Mouse (Mus musculus): ENCODE measurements around the gene Flot1.
"Not testable (repeated sequence)": the region's sequence is repeated elsewhere in the genome, so short reads cannot be mapped to it uniquely, and the experiment has no call there.

Flot1 gene

DNA sequence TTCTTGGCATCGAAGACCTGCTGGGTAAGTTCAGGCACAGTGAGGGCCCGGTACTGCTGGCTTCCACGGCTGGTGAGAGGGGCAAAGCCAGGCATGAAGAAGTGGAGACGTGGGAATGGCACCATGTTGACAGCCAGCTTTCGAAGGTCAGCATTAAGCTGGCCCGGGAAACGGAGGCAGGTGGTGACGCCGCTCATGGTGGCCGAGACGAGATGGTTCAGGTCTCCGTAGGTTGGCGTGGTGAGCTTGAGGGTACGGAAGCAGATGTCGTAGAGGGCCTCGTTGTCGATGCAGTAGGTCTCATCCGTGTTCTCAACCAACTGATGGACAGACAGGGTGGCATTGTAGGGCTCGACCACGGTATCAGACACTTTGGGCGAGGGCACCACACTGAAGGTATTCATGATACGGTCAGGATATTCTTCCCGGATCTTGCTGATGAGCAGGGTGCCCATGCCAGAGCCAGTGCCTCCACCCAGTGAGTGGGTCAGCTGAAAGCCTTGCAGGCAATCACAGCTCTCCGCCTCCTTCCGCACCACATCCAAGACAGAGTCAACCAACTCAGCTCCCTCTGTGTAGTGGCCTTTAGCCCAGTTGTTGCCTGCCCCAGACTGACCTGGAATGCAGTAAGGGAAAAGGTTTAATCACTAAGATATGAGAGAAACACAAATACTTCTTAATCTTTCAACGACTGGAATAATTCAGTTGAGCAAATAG is 12.6 kb downstream of the Flot1 start:
- no peak for DNase-seq (ENCODE audit: low read depth, low spot score)

DNA sequence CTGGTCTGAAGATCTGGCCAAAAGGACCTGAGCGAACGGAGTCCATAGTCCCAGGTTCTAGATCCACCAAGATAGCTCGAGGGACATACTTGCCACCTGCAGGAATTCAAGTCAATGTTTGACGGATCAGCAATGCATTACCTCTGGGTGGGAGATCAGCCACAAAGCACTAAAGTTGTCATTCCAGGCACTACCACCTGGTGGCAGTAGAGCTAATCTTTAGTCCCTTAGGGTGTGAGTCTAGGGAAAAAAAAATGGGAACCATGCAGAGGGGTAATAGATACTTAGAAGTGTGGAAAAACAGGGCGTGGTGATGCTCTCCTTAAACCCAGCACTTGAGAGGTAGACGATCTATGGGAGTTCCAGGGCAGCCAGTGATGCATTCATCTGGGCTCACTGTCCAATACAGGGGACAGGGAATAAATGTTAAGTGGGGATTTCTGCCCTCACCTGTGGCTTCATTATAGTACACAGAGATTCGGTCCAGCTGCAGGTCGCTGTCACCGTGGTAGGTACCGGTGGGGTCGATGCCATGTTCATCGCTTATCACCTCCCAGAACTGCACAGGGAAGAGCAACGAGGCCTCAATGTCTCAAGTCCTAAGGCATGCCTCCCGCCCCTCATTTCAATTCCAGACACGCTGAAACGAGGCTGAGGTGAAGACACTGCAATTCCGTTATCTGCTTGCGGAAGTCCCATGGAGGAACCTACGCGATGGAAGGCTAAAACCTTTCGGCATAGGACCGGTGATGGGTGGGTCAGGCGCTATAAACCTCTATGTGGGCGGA is 13.3 kb downstream of the Flot1 start:
- peak; percentile 83 for DNase-seq (ENCODE audit: low read depth, low spot score)

DNA sequence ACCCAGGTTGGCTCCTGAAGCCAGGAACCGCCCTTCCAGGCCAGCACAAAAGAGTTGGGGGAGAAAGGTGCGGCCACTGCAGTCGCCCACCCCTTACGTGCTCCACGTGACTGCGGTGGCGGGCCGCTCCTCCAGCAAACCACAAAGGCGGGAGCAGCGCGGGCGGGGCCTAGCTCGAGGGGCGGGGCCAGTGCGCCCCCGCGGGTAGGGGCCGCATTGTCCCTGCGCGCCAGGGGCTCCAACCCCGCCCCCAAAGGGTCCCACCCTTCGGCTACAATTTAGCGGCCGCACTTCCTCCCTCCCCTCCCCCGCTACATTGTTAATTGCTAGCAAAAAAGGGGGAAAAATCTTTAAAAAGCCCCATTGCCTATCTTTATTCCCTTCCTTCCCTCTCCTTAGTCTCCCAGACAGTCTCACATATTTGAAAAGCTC is 14.0 kb downstream of the Flot1 start:
- DNase-seq (ENCODE audit: low read depth, low spot score), result no peak

DNA sequence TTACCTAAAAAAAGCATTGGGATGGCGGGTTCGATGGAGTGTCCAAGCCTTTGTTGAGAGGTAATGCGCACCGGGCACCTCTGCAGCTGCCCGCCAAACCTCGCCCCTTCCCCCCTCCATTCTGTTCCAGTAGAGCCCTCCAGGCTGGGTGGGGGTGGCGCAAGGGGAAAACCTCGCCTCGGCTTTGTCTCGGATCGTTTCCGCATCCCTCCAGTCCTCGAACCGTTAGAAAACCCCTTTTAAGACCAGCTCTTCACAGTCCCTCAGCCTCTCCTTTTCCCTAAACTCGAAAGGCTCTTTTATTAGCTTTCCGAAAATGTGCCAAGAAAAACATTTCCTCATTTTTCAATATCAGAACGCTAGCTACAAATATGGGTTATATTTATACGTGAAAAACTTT is 14.5 kb downstream of the Flot1 start:
- DNase-seq (ENCODE audit: low read depth, low spot score), result no peak

DNA sequence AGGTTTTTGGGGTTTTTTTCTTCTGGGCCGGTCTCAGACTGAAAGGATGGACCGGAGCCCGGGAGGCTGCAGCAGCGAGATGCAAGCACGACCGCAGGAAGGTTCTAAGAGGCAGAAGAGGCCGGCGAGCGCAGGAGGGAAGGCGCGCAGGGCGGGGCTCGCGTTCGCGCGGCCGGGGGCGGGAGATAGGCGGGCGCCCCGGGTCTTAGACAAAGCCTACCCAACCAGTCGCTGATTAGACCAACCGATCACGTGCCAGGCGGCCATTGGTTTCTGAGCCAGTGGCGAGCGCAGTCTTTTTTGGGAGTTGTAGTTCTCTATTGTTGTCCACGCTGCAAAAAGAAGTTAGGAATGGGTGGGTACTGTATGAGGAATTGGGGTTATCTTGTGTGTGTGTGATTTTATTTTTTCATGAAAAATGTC is 15.1 kb downstream of the Flot1 start, which contains the start of gene Tubb5:
Tubb5 (minus strand) TSS at position 185 of the 423 bp plus-strand sequence.
- DNase-seq (ENCODE audit: low read depth, low spot score), result peak; percentile 89

DNA sequence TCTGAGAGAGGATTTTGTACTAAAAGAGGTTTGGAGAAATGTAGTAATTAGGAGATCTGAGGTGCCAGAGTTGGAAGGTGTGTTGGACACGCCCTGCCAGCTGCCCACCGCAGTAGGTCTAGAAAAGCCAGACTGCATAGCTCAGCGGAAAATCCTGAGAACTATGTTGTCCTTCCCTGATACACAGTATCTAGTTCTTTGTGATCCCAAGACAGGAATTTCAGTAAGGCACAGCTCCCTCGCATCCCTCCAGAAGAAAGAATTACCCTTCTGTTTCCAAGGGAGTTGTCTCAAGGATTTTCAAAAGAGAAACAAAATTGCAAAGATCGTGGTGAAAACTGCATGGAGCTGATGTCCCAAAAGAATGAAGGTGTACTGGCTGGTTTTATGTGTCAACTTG is 15.5 kb downstream of the Flot1 start:
- no peak for DNase-seq (ENCODE audit: low read depth, low spot score)

DNA sequence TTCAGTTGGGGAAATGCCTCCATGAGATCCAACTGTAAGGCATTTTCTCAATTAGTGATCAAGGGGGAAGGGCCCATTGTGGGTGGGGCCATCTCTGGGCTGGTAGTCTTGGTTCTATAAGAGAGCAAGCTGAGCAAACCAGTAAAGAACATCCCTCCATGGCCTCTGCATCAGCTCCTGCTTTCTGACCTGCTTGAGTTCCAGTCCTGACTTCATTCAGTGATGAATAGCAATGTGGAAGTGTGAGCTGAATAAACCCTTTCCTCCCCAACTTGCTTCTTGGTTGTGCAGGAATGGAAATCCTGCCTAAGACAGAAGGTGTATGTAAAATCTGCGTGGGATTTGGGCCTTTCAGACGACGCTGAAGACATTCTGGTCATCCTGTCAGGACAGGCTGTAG is 16.0 kb downstream of the Flot1 start:
- DNase-seq (ENCODE audit: low read depth, low spot score), result not testable (repeated sequence)

DNA sequence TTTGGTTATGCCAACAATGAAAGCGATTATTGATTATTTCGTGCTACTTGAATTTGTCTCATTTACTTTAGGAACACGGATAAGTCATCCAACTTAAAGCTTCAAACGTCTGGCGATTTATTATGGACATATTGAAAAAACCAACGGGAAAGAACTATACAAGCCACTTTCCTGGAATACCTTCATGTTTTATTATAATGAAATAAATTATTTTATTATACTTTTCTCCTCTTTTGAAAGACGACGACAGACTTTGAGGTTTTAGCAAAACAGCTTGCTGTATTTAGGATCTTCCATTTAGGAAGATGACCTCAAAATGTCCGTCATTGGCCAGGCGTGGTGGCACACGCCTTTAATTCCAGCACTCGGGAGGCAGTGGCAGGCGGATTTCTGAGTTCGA is 17.5 kb downstream of the Flot1 start:
- no peak for DNase-seq (ENCODE audit: low read depth, low spot score)

DNA sequence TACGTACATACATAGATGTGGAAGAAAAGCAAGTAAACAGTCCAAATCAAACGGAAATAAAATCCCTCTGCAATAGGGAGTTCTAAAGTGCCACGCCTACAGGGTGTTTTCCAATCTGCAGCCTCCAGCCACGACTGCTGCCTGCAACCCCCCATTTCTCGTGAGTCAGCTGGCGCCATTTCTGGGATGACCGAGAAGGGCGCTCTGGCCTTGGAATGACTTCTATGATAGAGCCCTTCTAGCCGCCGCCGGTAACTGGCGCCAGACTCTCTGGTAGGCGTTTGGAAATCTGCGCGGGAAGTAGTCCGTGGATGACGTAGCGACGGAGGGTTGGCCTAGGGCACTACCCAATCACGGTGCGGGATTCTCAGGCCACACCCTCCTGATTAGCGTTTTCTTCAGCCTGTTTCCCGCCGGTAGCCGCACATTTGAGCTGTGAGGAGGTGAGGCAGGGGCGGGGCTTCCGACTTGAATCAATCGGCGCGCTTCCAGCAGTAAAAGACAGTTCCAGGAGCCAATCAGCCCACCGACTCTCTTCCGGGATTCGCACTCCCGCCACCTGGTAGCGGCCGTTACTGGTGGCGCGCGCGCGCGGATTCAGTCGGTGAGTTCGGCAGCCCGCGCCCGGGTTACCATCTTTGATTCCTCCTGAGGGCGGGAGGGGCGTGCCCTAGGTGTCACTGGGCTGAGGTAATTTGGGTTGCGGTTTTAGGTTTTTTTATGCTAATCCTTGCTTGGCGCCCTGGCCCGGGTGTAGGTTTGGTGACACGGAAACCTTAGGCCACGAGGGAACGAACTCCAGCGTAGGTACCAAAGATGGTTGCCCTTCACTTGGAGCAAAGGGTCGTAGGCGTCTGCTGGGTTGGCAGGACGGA is 18.3 kb downstream of the Flot1 start, which contains the start of gene Mdc1:
Mdc1 (plus strand) TSS at position 440 of the 875 bp plus-strand sequence.
- DNase-seq (ENCODE audit: low read depth, low spot score), result peak; percentile 100

DNA sequence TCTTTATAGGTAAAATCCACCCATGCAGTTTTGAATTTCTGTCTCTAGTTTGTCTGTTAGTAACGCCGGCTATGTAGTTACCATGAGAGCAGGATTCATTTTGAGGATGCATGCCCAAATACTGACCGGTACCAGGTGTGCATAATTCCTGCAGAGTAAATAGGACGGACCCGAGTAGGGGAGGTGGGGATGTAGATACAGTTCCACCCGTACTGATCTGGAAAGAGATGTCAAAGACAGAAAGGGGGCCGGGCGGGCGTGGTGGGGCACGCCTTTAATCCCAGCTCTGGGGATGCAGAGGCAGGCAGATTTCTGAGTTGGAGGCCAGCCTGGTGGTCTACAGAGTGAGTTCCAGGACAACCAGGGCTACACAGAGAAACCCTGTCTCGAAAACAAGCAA is 19.0 kb downstream of the Flot1 start:
- no peak for DNase-seq (ENCODE audit: low read depth, low spot score)

DNA sequence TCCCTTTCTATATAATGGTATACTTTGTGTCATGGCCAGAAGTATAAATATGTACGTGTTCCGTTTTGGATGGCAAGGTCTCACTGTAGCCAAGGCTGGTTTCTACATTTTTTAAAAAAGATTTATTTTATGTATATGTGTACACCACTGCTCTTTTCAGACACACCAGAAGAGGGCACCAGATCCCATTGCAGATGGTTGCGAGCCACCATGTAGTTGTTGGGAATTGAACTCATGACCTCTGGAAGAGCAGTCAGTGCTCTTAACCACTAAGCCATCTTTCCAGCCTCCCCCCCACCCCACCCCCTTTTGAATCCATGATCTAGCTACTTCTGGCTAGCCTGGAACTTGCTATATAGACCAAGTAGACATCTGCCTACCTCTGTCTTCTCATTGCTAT is 20.5 kb downstream of the Flot1 start:
- DNase-seq (ENCODE audit: low read depth, low spot score), result no peak

DNA sequence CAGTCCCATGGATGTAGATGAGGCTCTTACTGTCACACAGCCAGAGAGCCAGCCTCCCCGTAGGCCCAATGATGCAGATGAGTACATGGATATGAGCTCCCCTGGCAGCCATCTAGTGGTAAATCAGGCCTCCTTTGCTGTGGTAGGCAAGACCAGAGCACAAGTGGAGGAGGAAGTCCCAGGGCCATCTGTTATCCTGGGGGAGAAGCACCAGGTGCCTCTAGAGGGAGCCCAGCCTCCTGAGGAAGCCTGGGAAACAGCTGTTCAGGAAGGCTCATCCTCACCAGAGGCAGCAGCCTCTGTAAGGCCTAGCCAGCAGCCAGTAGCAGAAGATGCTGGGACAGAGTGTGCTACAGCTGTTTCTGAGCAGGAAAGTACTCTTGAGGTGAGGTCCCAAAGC is 25.1 kb downstream of the Flot1 start:
- DNase-seq (ENCODE audit: low read depth, low spot score), result no peak

DNA sequence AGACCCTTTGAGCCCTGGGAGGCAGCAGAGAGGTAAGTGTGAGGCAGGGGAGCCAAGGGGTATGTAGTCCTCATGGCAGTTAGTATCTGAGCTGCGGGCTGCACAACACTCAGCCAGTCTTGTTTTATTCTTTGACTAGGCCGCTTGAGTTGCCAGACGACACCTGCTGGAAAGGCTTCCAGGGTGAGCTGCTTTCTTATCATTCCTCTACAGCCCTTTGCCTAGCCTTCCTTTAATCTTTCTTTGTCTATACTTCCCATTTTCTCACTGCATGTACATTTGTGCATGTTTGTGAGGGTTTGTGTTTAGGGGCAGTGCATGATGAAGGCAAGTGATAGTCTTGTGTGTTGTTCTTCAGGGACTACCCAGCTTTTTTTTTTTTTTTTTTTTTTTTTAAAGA is 27.9 kb downstream of the Flot1 start:
- no peak for DNase-seq (ENCODE audit: low read depth, low spot score)

DNA sequence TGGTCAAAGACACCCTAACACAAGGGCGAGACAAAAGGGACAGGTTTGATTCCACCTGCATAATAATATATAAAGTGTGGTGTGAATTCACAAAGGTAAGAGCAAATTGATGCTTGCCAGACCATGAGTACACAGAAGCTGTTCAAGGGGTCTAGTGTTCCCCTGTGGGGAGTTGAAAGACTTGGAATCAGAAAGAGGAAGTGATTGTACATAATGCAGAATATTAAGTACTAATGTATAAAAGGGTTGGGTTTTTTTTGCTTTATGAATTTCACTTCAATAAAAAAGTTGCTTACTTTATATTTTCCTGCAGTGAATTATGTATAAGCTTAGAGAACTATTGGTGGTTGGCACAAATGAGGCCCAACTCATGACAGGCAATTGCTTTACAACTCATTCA is 36.3 kb downstream of the Flot1 start:
- no peak for DNase-seq (ENCODE audit: low read depth, low spot score)

DNA sequence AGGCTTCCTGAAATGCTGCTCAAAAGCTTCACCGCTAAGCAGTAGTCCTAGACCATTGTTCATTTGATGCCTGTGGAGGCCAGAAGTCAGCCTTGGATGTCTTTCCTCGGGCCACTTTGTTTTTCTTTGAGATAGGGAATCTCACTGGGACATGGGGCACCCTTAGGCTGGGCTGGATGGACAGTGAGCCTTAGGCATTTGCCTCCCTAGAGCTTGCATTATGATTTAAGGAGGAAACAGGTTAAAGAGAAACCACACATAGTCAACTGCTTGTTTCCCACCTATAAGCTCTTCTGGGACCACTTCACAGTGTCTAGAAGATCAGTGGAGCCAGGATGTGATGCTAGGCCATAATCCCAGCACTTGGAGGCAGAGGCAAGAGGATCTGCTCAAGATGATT is 36.8 kb downstream of the Flot1 start:
- DNase-seq (ENCODE audit: low read depth, low spot score), result no peak

DNA sequence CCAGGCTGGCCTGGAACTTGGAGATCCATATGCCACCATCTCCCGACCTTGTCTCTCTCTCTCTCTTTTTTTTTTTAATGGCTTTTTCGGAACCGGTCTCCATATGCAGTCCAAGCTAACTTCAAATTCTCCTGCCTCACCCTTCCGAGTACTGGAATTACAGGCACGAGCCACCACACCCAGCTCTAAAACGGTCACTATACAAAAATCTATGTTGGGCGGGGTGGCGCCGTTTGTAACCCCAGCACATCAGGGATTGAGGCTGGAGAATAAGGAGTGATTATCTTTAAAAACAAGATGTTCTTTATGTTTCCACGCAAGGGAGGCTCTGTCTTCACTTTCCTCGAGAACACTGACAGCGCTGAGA is 37.8 kb downstream of the Flot1 start:
- no peak for DNase-seq (ENCODE audit: low read depth, low spot score)

DNA sequence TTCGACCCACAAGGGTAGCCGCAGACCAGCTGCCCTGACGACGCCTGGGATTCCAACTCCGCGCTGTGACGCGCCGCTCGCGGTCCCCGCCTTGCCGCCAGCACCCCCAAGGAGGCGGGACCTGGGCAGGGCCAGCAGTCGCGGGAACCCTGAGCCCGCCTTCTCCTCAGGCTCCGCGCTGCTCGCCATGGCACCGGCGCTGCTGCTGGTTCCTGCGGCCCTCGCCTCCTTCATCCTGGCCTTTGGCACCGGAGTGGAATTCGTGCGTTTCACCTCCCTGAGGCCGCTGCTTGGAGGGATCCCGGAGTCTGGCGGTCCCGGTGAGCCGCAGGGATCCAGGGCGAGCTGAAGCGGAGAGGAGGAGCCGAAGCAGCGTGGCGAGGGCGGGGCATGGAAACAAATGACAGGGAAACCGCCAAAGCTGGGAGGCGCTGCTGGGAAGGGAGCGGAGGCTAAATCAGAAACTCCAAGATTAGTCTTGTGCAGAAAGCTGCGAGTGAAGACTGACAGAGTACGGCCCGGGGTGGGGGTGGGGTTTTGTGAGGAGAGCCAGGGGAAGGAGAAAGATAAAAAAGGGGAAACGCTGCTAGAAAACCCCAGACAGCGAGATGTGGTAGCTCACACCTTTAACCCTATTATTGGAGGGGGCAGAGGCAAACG is 38.3 kb downstream of the Flot1 start, which contains the start of gene Nrm:
Nrm (plus strand) TSS at position 121 of the 660 bp plus-strand sequence.
- DNase-seq (ENCODE audit: low read depth, low spot score), result peak; percentile 80

DNA sequence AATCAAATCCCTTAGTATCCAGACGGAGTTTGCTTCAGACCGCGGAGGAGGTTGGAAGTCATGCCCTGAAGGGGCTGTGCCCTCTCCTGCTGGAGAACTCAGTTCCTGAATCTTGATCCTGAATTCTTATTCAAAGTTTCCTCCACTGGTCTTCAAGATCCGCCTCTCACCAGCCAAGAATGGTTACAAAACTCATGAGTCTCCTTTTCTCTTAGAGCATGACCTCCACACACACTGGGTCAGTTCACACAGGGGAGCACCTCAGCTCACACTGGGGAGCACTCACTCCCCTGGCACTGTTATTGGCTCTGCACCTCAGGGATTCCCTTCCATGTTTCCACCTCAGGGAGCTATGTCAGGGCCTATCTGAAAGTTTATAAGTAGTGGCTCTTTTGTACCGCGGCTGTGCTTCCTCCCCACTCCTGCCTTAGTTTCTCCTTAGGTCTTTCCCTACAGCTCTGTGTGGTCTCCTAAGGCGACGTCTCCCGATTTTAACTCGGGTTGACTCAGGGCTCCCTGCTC is 41.9 kb downstream of the Flot1 start:
- no peak for DNase-seq (ENCODE audit: low read depth, low spot score)

DNA sequence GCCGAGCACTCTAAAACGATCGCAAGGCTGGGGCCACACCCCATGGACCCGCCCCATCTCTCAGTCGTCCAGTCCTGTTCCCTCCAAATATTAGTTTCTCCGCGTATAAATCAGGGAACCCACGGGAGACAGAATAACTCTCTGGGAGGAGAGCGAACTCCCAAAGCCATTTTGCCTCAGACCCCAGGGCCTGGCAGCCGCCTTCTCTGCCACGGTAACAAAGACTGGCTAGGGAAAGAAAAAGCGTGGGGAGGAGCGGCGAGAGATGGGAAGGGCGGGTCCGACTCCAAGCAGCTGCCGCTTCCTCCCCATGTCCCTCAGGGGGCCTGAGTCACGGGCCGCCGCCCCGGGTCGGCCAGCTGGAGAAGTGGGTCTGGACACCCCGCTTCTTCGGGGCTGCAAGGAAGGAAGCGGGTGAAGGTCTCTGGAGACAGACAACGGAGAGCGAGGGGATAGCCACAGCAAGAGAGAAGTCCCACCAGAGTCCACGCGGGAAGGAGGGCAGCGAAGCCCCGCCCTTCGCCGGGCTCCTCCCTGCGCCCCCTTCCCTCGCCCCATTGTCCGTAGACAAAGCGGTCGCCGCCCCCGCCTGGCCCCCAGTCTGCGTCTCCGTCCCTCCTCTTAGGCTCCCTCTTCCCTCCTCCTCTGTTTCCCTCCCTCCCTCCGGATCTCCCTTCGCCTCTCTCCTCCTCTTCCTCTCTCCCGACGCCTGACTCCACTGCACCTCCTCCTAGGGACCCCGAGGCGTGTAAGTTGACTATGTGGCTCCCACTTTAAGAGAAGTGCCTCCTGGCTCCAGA is 42.7 kb downstream of the Flot1 start, which contains the start of gene Ppp1r18:
Ppp1r18 (plus strand) TSS at position 113 of the 800 bp plus-strand sequence.
- DNase-seq (ENCODE audit: low read depth, low spot score), result no peak

DNA sequence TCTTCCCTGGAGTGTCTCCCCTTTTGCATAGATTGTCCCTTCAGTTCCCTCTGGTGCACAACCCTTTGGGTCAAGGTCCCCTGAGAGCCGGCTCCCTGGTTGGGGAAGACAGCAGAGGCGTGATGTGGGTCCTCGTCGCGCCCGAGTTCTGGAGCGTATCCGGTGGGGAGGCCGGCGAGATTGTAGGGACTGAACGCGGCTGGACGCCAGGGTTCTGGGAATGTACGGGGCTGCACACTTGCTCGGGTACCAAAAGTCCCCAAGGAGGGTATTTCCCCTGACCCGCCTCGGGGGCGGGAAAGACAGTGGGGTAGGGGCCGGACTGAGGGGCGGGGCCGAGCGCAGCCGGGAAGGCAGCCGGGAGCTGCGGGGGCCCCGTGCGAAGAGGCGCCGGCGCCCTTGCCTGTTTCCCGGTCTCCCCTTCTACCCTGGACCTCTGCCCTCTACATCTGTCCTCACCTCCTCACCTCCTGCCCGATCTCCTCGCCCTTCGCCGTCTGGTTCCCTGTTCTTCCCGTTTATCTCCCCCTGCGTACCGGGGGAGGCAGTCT is 43.3 kb downstream of the Flot1 start:
- no peak for DNase-seq (ENCODE audit: low read depth, low spot score)

Measured in c-Kit-negative CD71-positive TER-119-positive erythroid progenitor cells, embryonic 14.5 days (primary cell).